In genomic region chr13:51830744-51831450, GRCm38 (mm10) we compare ENCODE assay signal across 10 mouse cellular contexts. TPM values are rescaled to one million over a fixed set of nuclear protein-coding genes. Genes with fewer than 3 reads are reported as not detected.
DNase-seq lines count a peak whose midpoint lies in the region; ATAC-seq lines count a peak whose summit lies in the region.
"Had no signal": no experiment of that assay in that cellular context is flagged by ENCODE, and none has a peak within 500 bp of the region (broad histone marks: within the 10 kb centered on the region; RNA-seq: fewer than 3 reads in every experiment).

No protein-coding gene starts in this region.

- no peaks in the 10 kb centered on the region for H3K9me3 ChIP-seq in midbrain, embryonic 11.5 days (ENCODE audit: control insufficient read depth, low read length)
- H3K9me3 ChIP-seq in midbrain, embryonic 13.5 days = no peaks in the 10 kb centered on the region
- H3K9me3 ChIP-seq: heart, embryonic 15.5 days; midbrain, embryonic 12.5 days had no signal

- 31% methylated on average over 10 of the region's 10 CpGs for WGBS in midbrain, embryonic 11.5 days
- 29% methylated on average over 10 of the region's 10 CpGs for WGBS in midbrain, embryonic 13.5 days

- peak; percentile 55 to 72 for DNase-seq in cerebellum, adult 18-20 months
- DNase-seq in cerebellum, adult 11-12 months = no peak
- peak; percentile 89 for DNase-seq in midbrain, embryonic 11.5 days (ENCODE audit: low spot score, missing footprints)
- peak; percentile 70 for DNase-seq in cerebellum, adult 8-10 months
- peak; percentile 51 to 61 for DNase-seq in kidney, postnatal 4 days
- peak; percentile 54 for DNase-seq in retina, postnatal 7 days (ENCODE audit: low read depth, low spot score)
- no peak for DNase-seq in gastrocnemius, adult 8-10 months (ENCODE audit: low spot score in 2 of 2)

- no peak overlapping the region for H3K9ac ChIP-seq in midbrain, embryonic 11.5 days (ENCODE audit: low read length)
- no peak overlapping the region for H3K9ac ChIP-seq in midbrain, embryonic 13.5 days (replicated peaks)
- H3K9ac ChIP-seq: heart, embryonic 15.5 days; midbrain, embryonic 12.5 days had no signal

- H3K4me1 ChIP-seq in midbrain, embryonic 11.5 days (ENCODE audit: control insufficient read depth, insufficient read depth, low read length) = no peaks in the 10 kb centered on the region
- H3K4me1 ChIP-seq in midbrain, embryonic 13.5 days (replicated peaks) = peaks cover 4% of the 10 kb centered on the region; the same call in 1 of the 2 replicates

- H3K4me3 ChIP-seq in midbrain, embryonic 11.5 days (ENCODE audit: low read depth, low read length) = no peak overlapping the region
- H3K4me3 ChIP-seq in midbrain, embryonic 13.5 days (replicated peaks) = no peak overlapping the region
- H3K4me3 ChIP-seq: heart, embryonic 15.5 days; midbrain, embryonic 12.5 days had no signal

- H3K36me3 ChIP-seq in midbrain, embryonic 11.5 days (ENCODE audit: control insufficient read depth, insufficient read depth, low read length) = no peaks in the 10 kb centered on the region
- no peaks in the 10 kb centered on the region for H3K36me3 ChIP-seq in midbrain, embryonic 13.5 days
- H3K36me3 ChIP-seq: heart, embryonic 15.5 days; midbrain, embryonic 12.5 days had no signal

- no peaks in the 10 kb centered on the region for H3K27me3 ChIP-seq in midbrain, embryonic 11.5 days (ENCODE audit: control insufficient read depth, insufficient read depth, low read length)
- H3K27me3 ChIP-seq in midbrain, embryonic 13.5 days = peaks cover 10% of the 10 kb centered on the region; the same call in 1 of the 2 replicates
- H3K27me3 ChIP-seq: heart, embryonic 15.5 days had no signal

- no peak for ATAC-seq in midbrain, embryonic 11.5 days (ENCODE audit: low FRiP score)
- no peak for ATAC-seq in midbrain, embryonic 13.5 days

- H3K4me2 ChIP-seq in midbrain, embryonic 11.5 days = no peak overlapping the region
- H3K4me2 ChIP-seq in midbrain, embryonic 13.5 days (replicated peaks) = no peak overlapping the region
- H3K4me2 ChIP-seq: heart, embryonic 15.5 days; midbrain, embryonic 12.5 days had no signal

- H3K27ac ChIP-seq in midbrain, embryonic 11.5 days (ENCODE audit: low read depth, low read length) = no peak overlapping the region
- no peak overlapping the region for H3K27ac ChIP-seq in midbrain, embryonic 13.5 days
- H3K27ac ChIP-seq: heart, embryonic 15.5 days; midbrain, embryonic 12.5 days had no signal

RNA-seq across cellular contexts. Expression of gene Gadd45g, which starts 15.6 kb away (rescaled TPM):
- 252 and 256 TPM in 2 replicates for polyA plus RNA-seq in midbrain, embryonic 11.5 days (2014; fragmentation: Nextera tagmentation; extraction: Ambion mirVana)
- 203 and 222 TPM in 2 replicates for polyA plus RNA-seq in midbrain, embryonic 13.5 days (2015; fragmentation: Nextera tagmentation; extraction: Ambion mirVana)
- total RNA-seq in gastrocnemius, adult 8-10 months (2022) = 10 to 100 TPM; 18.1 to 74.5 (median 34.4) TPM

RNA-seq across cellular contexts. Expression of gene Sema4d, which starts 37.4 kb away (rescaled TPM):
- 4.9 and 5.0 TPM in 2 replicates for polyA plus RNA-seq in midbrain, embryonic 11.5 days (2014; fragmentation: Nextera tagmentation; extraction: Ambion mirVana)
- polyA plus RNA-seq in midbrain, embryonic 13.5 days (2015; fragmentation: Nextera tagmentation; extraction: Ambion mirVana) = 7.1 and 7.8 TPM in 2 replicates
- total RNA-seq in gastrocnemius, adult 8-10 months (2022) = 100 to 1,000 TPM; 127 to 151 (median 139) TPM

Comparison
In these comparisons a context has a peak if more than half of its experiments do, and no peak if none do; other contexts are left out.
1. DNase-seq: peak in cerebellum, adult 18-20 months (2 of 2), midbrain, embryonic 11.5 days (single experiment), cerebellum, adult 8-10 months (single experiment), kidney, postnatal 4 days (2 of 2) and retina, postnatal 7 days (single experiment); none in cerebellum, adult 11-12 months (single experiment) and gastrocnemius, adult 8-10 months (0 of 2).